Mouse (Mus musculus): Measurements from ENCODE around the gene Tmprss6.

DNA sequence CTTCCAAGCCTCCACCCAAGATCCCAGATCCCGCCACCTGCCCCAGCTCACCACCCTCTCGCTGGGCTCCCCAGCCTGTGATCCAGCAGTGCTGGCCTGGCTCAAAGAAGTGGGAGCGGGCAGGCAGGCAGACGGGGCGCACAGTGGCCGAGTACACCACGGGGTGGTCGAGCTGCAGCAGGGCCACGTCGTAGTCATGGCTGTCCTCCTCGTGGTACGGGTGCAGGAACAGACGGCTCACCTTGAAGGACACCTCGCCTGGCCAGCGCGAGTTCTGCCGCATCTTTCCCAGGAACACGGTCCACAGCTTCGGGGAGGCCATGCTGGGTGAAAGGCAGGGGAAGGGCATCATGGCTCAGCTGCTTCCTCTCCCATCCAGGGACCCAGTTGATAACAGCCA is 26.2 kb downstream of the Tmprss6 start:
- TF ChIP-seq GATA1 (IDR thresholded peaks at IDR 0.05; ENCODE audit: borderline replicate concordance, low read length) (no peak), FLI1 (IDR thresholded peaks at IDR 0.05; ENCODE audit: low read length) (no peak)
